Mouse (Mus musculus) bone marrow, adult 2 months (tissue): Measurements from ENCODE around the gene Timeless. TPM values are rescaled to one million over a fixed set of nuclear protein-coding genes. Genes with fewer than 3 reads are reported as not detected.

Experiments
- H3K27ac ChIP-seq: fragments of 200-500 bp; 2 replicates; pipeline ENCODE4 v1.5.1; 2012; ENCODE audit warnings: low read depth, mild to moderate bottlenecking, control low read depth, inconsistent platforms, low read length; ENCODE audit not compliant: control insufficient read depth, poor library complexity, insufficient read depth
- H3K4me1 ChIP-seq: fragments of 200-500 bp; 2 replicates; pipeline ENCODE4 v1.6.1; 2011; ENCODE audit warnings: low read length; ENCODE audit not compliant: control insufficient read depth, insufficient read depth
- H3K4me3 ChIP-seq: fragments of 200-500 bp; replicated peaks from 2 replicates; pipeline ENCODE3; 2011; ENCODE audit warnings: mild to moderate bottlenecking, low read depth, low read length, control low read depth; ENCODE audit not compliant: control insufficient read depth
- CTCF ChIP-seq: fragments of 200-500 bp; IDR thresholded peaks from 2 replicates; pipeline ENCODE4 v1.5.1; 2011; ENCODE audit warnings: low read length, control low read depth; ENCODE audit not compliant: control insufficient read depth, insufficient read depth
- POLR2A ChIP-seq: fragments of 200-500 bp; IDR thresholded peaks from 2 replicates; pipeline ENCODE4 v1.6.1; 2011; ENCODE audit warnings: low read depth, mild to moderate bottlenecking, control low read depth, low read length, borderline replicate concordance; ENCODE audit not compliant: control insufficient read depth
- WGBS: fragments of 180-500 bp; shearing (Covaris S2); methylation state at CpG from one replicate; pipeline ENCODE4 v1.1.7; 2018; 5-methylcytosine and 5-hydroxymethylcytosine counted together
- polyA plus RNA-seq: library from polyadenylated mRNA; stranded (reverse); fragments of >200 nt; gene quantifications from 2 replicates; pipeline ENCODE4 v1.2.4, GENCODE M21; 2011; ENCODE audit warnings: low replicate concordance; ENCODE audit not compliant: missing spikeins, insufficient read depth, insufficient read length

Timeless gene
- polyA plus RNA-seq, 1 experiment = 61.1 TPM

DNA sequence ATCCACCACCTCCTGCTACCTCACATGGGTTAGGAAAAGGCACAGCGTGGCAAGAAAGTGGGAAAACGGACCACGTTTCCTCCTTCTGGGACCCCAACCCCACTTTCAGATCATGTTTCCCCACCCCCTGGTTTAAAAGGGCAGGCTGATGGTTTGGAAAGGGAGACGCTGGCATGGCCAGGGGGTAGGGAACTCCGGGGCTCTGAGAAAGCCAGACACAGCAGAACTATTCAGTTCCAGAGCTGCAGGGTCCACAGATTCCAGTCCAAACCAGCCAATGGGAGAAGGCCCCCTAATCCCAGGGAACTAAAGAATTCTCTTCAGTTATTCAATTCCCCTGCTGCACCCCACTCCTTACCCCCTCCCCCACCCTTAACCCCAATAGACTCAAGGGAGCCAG lies 6.8 kb upstream of the Timeless start:
- 86% methylated on average over 5 of the region's 5 CpGs for WGBS
- no peak overlapping the region for H3K4me3 ChIP-seq
- TF ChIP-seq POLR2A (no peak), CTCF (no peak)
- H3K27ac ChIP-seq = no peak overlapping the region
- H3K4me1 ChIP-seq = no peaks in the 10 kb centered on the region

DNA sequence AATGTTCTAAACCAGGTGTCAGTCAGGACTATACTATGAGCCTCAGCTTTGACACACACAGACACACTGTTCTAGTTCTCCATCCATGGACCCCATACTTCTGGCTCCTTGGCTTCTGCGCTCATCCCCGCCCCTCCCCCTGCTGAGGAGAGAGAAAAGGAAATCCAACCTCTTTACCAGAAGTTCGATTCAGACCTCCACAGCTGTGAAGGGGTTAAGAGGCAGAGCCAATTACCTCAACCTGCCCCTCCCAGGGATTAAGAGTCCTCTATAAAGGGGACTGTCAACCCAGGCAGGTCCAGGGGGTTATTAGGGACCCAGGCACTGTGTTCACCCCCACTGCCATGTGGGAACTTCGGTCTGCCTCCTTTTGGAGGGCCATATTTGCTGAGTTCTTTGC lies 6.3 kb upstream of the Timeless start, which contains the start of gene Mip:
Mip (plus strand) TSS at position 301 of the 400 bp plus-strand sequence.
- no peak within 1 kb of the TSS for H3K27ac ChIP-seq
- no peaks in the 10 kb centered on the region; the same call in 1 of the 2 replicates for H3K4me1 ChIP-seq
- TF ChIP-seq CTCF (no peak), POLR2A (no peak)
- WGBS = 78% methylated on average over 4 of the region's 4 CpGs
- H3K4me3 ChIP-seq = no peak within 1 kb of the TSS

DNA sequence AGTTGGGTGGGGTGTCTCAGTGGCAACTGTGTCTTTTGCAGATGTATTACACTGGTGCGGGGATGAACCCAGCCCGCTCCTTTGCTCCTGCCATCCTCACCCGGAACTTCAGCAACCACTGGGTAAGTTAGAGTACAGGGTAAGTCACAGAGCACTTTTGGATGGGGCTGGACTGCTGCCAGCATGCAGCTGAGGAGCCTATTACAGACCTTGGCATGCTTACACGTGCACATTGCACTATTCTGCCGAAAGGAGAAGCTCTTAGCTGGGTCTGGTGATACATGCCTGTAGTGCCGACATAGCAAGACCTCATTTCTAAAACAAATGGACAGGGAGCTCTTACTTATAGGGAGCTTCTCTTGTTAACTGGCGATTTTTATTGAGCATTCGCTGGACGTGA lies 4.3 kb upstream of the Timeless start:
- 68% methylated on average over 9 of the region's 9 CpGs for WGBS
- Histone ChIP-seq H3K27ac (no peak overlapping the region), H3K4me1 (no peaks in the 10 kb centered on the region; the same call in 1 of the 2 replicates), H3K4me3 (no peak overlapping the region)
- TF ChIP-seq CTCF (no peak), POLR2A (no peak)

DNA sequence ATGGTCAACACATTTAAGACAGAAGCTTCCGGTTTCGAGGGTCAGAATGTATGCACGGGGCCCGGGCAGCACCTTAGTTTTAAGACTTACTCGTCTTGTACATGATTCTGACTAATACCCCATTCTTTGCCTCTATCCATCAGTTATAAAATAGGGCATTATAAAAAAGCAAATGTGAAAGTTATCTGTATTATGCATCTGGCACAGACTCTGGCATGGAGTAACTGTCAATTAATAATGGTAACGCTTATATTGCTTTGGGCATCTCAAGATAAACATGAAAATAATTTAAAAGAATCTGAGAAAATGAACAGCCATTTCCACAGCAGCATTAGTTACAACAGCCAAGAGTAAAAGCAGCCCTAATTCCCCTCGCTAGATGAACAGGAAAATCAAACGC lies 3.9 kb upstream of the Timeless start:
- H3K27ac ChIP-seq = no peak overlapping the region
- TF ChIP-seq CTCF = no peak
- TF ChIP-seq POLR2A = no peak
- H3K4me3 ChIP-seq = no peak overlapping the region
- no peaks in the 10 kb centered on the region; the same call in 1 of the 2 replicates for H3K4me1 ChIP-seq
- WGBS = 76% methylated on average over 8 of the region's 8 CpGs

DNA sequence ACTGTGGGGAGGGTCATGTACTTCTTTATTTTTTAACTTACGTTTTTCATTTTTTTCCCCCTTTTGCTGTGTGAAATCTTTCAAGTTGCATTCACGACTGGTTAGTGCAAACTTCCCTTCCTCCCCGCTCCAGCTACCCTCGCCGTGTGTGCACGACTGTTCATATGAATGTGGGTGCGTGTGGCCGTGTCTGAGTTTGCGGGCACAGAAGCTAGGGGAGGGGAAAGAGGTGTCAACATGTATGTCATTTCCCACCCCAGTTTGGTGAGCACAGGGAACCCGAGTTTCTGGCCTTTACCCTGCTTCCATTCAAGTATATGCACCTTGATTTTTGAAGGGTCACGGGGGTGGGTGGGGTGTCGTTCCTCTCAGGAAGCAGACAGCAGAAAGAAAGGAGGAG lies 1.3 kb upstream of the Timeless start:
- Histone ChIP-seq H3K27ac (peak overlapping the region; percentile 38), H3K4me3 (peak overlapping the region; percentile 24), H3K4me1 (no peaks in the 10 kb centered on the region; the same call in 1 of the 2 replicates)
- TF ChIP-seq CTCF (no peak), POLR2A (no peak)
- 15% methylated on average over 12 of the region's 12 CpGs for WGBS

DNA sequence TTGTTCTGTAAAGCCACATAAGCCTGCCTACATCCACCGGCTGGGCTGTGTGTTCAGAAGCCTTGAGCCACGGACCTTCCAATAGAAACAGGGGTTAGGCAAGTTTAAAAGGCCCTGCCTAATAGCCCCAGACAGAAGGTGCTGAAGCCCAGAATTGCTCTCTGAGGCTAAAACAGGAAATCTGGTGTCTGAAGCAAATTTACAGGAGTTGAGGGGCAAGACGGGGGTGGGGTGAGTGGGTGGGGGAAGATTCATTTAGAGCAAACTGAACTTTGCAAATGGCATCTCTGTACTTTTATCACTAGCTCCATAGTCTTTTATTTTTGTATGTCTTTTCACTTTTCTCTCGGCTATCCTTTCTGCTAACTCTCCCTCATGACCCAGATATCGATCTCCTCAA lies 719 bp upstream of the Timeless start:
- WGBS = under 1% methylated on average over 5 of the region's 5 CpGs
- TF ChIP-seq CTCF (no peak), POLR2A (no peak)
- Histone ChIP-seq H3K27ac (peak overlapping the region; percentile 38; the same call in 1 of the 2 replicates), H3K4me3 (no peak overlapping the region), H3K4me1 (no peaks in the 10 kb centered on the region; the same call in 1 of the 2 replicates)

DNA sequence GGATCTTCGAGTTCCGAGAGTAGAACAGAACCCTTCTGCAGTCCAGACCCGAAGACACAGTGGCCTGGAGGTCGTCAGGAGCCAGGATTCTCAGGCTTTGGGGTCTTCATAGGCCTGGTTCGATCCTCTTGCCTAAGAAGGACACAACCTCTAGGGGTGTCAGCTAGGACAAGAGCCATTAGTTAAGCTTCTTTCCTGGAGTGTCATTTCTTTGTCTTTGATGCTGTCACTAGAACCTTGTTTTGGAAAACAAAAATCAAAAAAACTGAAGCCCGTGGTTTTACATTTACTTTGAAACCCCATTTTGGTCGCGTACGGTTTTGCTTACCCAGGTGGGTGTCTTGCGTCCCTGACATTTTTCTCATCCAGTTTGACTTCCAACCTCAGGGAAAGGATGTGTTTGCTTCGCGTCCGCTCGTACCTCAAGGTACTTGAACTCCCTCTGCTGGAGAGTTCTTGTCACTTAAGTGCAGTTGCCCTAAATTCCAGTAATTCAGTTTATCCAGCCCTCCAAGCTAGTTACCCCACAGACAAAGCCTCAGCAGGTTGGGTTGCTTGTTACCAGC lies 638 bp downstream of the Timeless start:
- under 1% methylated on average over 14 of the region's 14 CpGs for WGBS
- TF ChIP-seq CTCF = peak; percentile 71
- TF ChIP-seq POLR2A = no peak
- H3K4me1 ChIP-seq = no peaks in the 10 kb centered on the region; the same call in 1 of the 2 replicates
- peak overlapping the region; percentile 76 for H3K27ac ChIP-seq
- peak overlapping the region; percentile 73 for H3K4me3 ChIP-seq

DNA sequence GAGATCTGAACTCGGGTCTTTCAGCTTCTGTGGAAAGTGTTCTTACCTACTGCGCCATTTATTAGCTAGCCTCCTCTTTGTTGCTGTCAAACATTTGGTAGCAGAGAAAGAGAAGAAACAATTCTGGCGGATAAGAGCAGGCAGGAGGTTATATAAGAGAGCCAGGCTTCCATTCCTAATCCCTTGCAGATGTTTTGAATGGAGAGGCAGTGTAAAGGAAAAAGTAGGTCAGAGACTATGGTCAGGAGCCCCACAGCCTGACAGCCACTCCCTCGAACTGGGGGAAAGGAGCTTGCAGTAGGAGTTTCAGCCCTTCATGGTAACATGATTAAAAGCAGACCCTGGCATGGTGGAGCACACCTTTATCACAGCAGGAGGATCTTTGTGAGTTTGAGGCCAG lies 4.5 kb downstream of the Timeless start:
- 78% methylated on average over 4 of the region's 4 CpGs for WGBS
- H3K4me3 ChIP-seq = no peak overlapping the region
- H3K27ac ChIP-seq = no peak overlapping the region
- TF ChIP-seq CTCF = no peak
- TF ChIP-seq POLR2A = no peak
- peaks cover 4% of the 10 kb centered on the region; the same call in 1 of the 2 replicates for H3K4me1 ChIP-seq
